Mouse (Mus musculus) c-Kit-positive CD71-positive TER-119-positive erythroid progenitor cells, embryonic 14.5 days (primary cell): ENCODE measurements around the gene Rasgrp1.
A peak's percentile ranks its signal among the peaks of the same experiment; 100 is the strongest.

ENCODE experiments used
- DNase-seq: peaks from one replicate; pipeline ENCODE4 v3.0.0-alpha.2; 2013; ENCODE audit warnings: low spot score

Gene Rasgrp1

GRCm38 (mm10) chr2:117331634-117332033, 11.2 kb downstream of the Rasgrp1 start:
- no peak for DNase-seq

- DNase-seq: no peak
Measured at GRCm38 (mm10) chr2:117328521-117329285, 14.1 kb downstream of the Rasgrp1 start.

- no peak for DNase-seq
Measured at GRCm38 (mm10) chr2:117322399-117322798, 20.4 kb downstream of the Rasgrp1 start.

- no peak for DNase-seq
Measured at GRCm38 (mm10) chr2:117321231-117321630, 21.6 kb downstream of the Rasgrp1 start.

- DNase-seq: no peak
Measured at GRCm38 (mm10) chr2:117318991-117319390, 23.8 kb downstream of the Rasgrp1 start.

GRCm38 (mm10) chr2:117313586-117314235, 29.1 kb downstream of the Rasgrp1 start:
- no peak for DNase-seq

GRCm38 (mm10) chr2:117312441-117312895, 30.3 kb downstream of the Rasgrp1 start:
- no peak for DNase-seq

- no peak for DNase-seq
Measured at GRCm38 (mm10) chr2:117312030-117312429, 30.8 kb downstream of the Rasgrp1 start.

GRCm38 (mm10) chr2:117311349-117311748, 31.5 kb downstream of the Rasgrp1 start:
- DNase-seq: no peak

- no peak for DNase-seq
Measured at GRCm38 (mm10) chr2:117309046-117309445, 33.8 kb downstream of the Rasgrp1 start.

- no peak for DNase-seq
Measured at GRCm38 (mm10) chr2:117307959-117308358, 34.8 kb downstream of the Rasgrp1 start.

GRCm38 (mm10) chr2:117304941-117305340, 37.9 kb downstream of the Rasgrp1 start:
- DNase-seq: no peak

- no peak for DNase-seq
Measured at GRCm38 (mm10) chr2:117303391-117304350, 39.1 kb downstream of the Rasgrp1 start.

GRCm38 (mm10) chr2:117299596-117300448, 43.0 kb downstream of the Rasgrp1 start:
- DNase-seq: no peak

- no peak for DNase-seq
Measured at GRCm38 (mm10) chr2:117288291-117288690, 54.5 kb downstream of the Rasgrp1 start.

GRCm38 (mm10) chr2:117263786-117264408, 78.9 kb downstream of the Rasgrp1 start:
- peak; percentile 44 for DNase-seq

GRCm38 (mm10) chr2:117262184-117262583, 80.6 kb downstream of the Rasgrp1 start:
- DNase-seq: no peak

GRCm38 (mm10) chr2:117257617-117258016, 85.2 kb downstream of the Rasgrp1 start:
- no peak for DNase-seq

GRCm38 (mm10) chr2:117255415-117255814, 87.4 kb downstream of the Rasgrp1 start:
- DNase-seq: no peak

GRCm38 (mm10) chr2:117250001-117250510, 92.7 kb downstream of the Rasgrp1 start:
- DNase-seq: peak; percentile 50
